In genomic region chrX:159414130-159414828, GRCm38 (mm10) we compare ENCODE assay signal across 8 mouse cellular contexts. TPM values are rescaled to one million over a fixed set of nuclear protein-coding genes. Genes with fewer than 3 reads are reported as not detected.
A peak's percentile ranks its signal among the peaks of the same experiment; 100 is the strongest.
DNase-seq lines count a peak whose midpoint lies in the region; ATAC-seq and TF ChIP-seq lines count a peak whose summit lies in the region.

Gene Map7d2, plus strand, starts transcription at chrX:159414572.

- ATAC-seq in kidney, postnatal 0 days (replicated peaks; ENCODE audit: low FRiP score, low read depth) = peak; percentile 57
- ATAC-seq in forebrain, postnatal 0 days = peak; percentile 93
- ATAC-seq in lung, postnatal 0 days = 0 out of 2 replicates have a peak, but pooled peaks have one; percentile 21

- H3K4me1 ChIP-seq in kidney, postnatal 0 days (replicated peaks; ENCODE audit: insufficient read depth, low read length) = no peaks in the 10 kb centered on the region
- H3K4me1 ChIP-seq in forebrain, postnatal 0 days (ENCODE audit: insufficient read depth) = no peaks in the 10 kb centered on the region
- H3K4me1 ChIP-seq in lung, postnatal 0 days (ENCODE audit: insufficient read depth, low read depth, low read length) = no peaks in the 10 kb centered on the region

- WGBS in kidney, postnatal 0 days = 34% methylated on average over 48 of the region's 83 CpGs
- WGBS in forebrain, postnatal 0 days = 32% methylated on average over 67 of the region's 83 CpGs
- WGBS in lung, postnatal 0 days = 12% methylated on average over 35 of the region's 83 CpGs

- no peak for TF ChIP-seq CTCF in kidney, postnatal 0 days (IDR thresholded peaks at IDR 0.05; ENCODE audit: low read depth)
- no peak for TF ChIP-seq CTCF in forebrain, postnatal 0 days (IDR thresholded peaks at IDR 0.05; ENCODE audit: low read depth)
- TF ChIP-seq CTCF in lung, postnatal 0 days (IDR thresholded peaks at IDR 0.05) = no peak

- DNase-seq in kidney, postnatal 0 days (ENCODE audit: low spot score) = no peak
- DNase-seq in kidney, adult 8-10 months = no peak
- peak; percentile 71 for DNase-seq in cerebellum, adult 11-12 months
- peak; percentile 71 for DNase-seq in forebrain, postnatal 0 days
- DNase-seq in layer of hippocampus, adult 8-10 months (ENCODE audit: low spot score in 2 of 2) = peak; percentile 20 to 45
- DNase-seq in lung, postnatal 0 days (ENCODE audit: low spot score) = no peak
- DNase-seq in right cerebral cortex, postnatal 25 days = peak; percentile 76
- no peak for DNase-seq in urinary bladder, postnatal 4 days (ENCODE audit: low spot score in 2 of 2)

- H3K4me3 ChIP-seq in kidney, postnatal 0 days (replicated peaks; ENCODE audit: low read depth, low read length) = peak within 1 kb of the TSS; percentile 47
- peak within 1 kb of the TSS; percentile 52 for H3K4me3 ChIP-seq in forebrain, postnatal 0 days (ENCODE audit: low read depth, low read length)
- H3K4me3 ChIP-seq in lung, postnatal 0 days (ENCODE audit: low read depth, low read length) = peak within 1 kb of the TSS; percentile 44

- no peaks in the 10 kb centered on the region; the same call in 1 of the 2 replicates for H3K27me3 ChIP-seq in kidney, postnatal 0 days (ENCODE audit: insufficient read depth, low read length)
- H3K27me3 ChIP-seq in forebrain, postnatal 0 days (ENCODE audit: insufficient read depth, low read length) = no peaks in the 10 kb centered on the region
- no peaks in the 10 kb centered on the region; the same call in 1 of the 2 replicates for H3K27me3 ChIP-seq in lung, postnatal 0 days (replicated peaks; ENCODE audit: insufficient read depth, low read length)

- H3K27ac ChIP-seq in kidney, postnatal 0 days = no peak within 1 kb of the TSS
- H3K27ac ChIP-seq in forebrain, postnatal 0 days (ENCODE audit: low read depth, low read length) = peak within 1 kb of the TSS; percentile 64
- H3K27ac ChIP-seq in lung, postnatal 0 days (ENCODE audit: low read length) = no peak within 1 kb of the TSS

- TF ChIP-seq EP300 in lung, postnatal 0 days (IDR thresholded peaks at IDR 0.05) = no peak

- H3K9ac ChIP-seq in kidney, postnatal 0 days (ENCODE audit: low read depth, low read length) = no peak within 1 kb of the TSS
- H3K9ac ChIP-seq in forebrain, postnatal 0 days = peak within 1 kb of the TSS; percentile 52
- no peak within 1 kb of the TSS for H3K9ac ChIP-seq in lung, postnatal 0 days (replicated peaks; ENCODE audit: low read depth)

- H3K36me3 ChIP-seq in kidney, postnatal 0 days (ENCODE audit: insufficient read depth, low read length) = no peaks in the 10 kb centered on the region
- H3K36me3 ChIP-seq in forebrain, postnatal 0 days (ENCODE audit: insufficient read depth) = no peaks in the 10 kb centered on the region
- no peaks in the 10 kb centered on the region for H3K36me3 ChIP-seq in lung, postnatal 0 days (ENCODE audit: insufficient read depth, low read length)

- no peaks in the 10 kb centered on the region for H3K9me3 ChIP-seq in kidney, postnatal 0 days (replicated peaks; ENCODE audit: low read length)
- H3K9me3 ChIP-seq in forebrain, postnatal 0 days (ENCODE audit: low read length) = no peaks in the 10 kb centered on the region
- H3K9me3 ChIP-seq in lung, postnatal 0 days (ENCODE audit: low read length) = no peaks in the 10 kb centered on the region

- H3K4me2 ChIP-seq in kidney, postnatal 0 days (ENCODE audit: low read length) = peak within 1 kb of the TSS; percentile 91
- peak within 1 kb of the TSS; percentile 60 for H3K4me2 ChIP-seq in forebrain, postnatal 0 days (ENCODE audit: low read depth)
- H3K4me2 ChIP-seq in lung, postnatal 0 days (replicated peaks; ENCODE audit: low read depth, low read length) = peak within 1 kb of the TSS; percentile 75

RNA-seq across cellular contexts. Expression of gene Map7d2, which starts in this region (rescaled TPM):
- polyA plus RNA-seq in kidney, postnatal 0 days (2015; fragmentation: Nextera tagmentation; extraction: Ambion mirVana) = 1.8 and 1.9 TPM in 2 replicates
- total RNA-seq in forebrain, postnatal 0 days (2014; rRNA removed) = 23.8 and 28.2 TPM in 2 replicates
- polyA plus RNA-seq in forebrain, postnatal 0 days (2015; fragmentation: Nextera tagmentation; extraction: Ambion mirVana) = 22.7 and 33.4 TPM in 2 replicates
- 100 to 1,000 TPM in 2 of 4 experiments, 10 to 100 TPM in 2; 94.1 to 114 (median 105) TPM for total RNA-seq in layer of hippocampus, adult 8-10 months (2022)
- 0.32 and 0.66 TPM in 2 replicates for polyA plus RNA-seq in lung, postnatal 0 days (2015; fragmentation: Nextera tagmentation; extraction: Ambion mirVana)

Comparison
In these comparisons a context has a peak if more than half of its experiments do, and no peak if none do; other contexts are left out.
1. Peak in ATAC-seq, H3K4me3 ChIP-seq and H3K4me2 ChIP-seq in lung, postnatal 0 days; RNA of the gene not detected or under 1 TPM.
2. ATAC-seq: peak in every context shown above with its lines; median percentile 93 in forebrain, postnatal 0 days; 57 in kidney, postnatal 0 days; 21 in lung, postnatal 0 days.
3. DNase-seq: peak in cerebellum, adult 11-12 months (single experiment), forebrain, postnatal 0 days (single experiment), layer of hippocampus, adult 8-10 months (2 of 2) and right cerebral cortex, postnatal 25 days (single experiment); none in kidney, postnatal 0 days (single experiment), kidney, adult 8-10 months (0 of 2), lung, postnatal 0 days (single experiment) and urinary bladder, postnatal 4 days (0 of 2).
4. Peak in every context shown above with its lines, with median percentiles within 50 percentile points of each other: H3K4me2 ChIP-seq and H3K4me3 ChIP-seq.